Mouse (Mus musculus) heart, embryonic 15.5 days (tissue): Measurements from ENCODE around the gene Tnfrsf21. TPM values are rescaled to one million over a fixed set of nuclear protein-coding genes. Genes with fewer than 3 reads are reported as not detected.

Source experiments
- ATAC-seq: fragments of 200-750 bp; cut with Nextera tagmentation; replicated peaks from 2 replicates; pipeline ENCODE4 v1.8.0; 2017; ENCODE audit warnings: low read depth, moderate TSS enrichment; ENCODE audit not compliant: insufficient number of reproducible peaks, insufficient read depth, low FRiP score
- H3K27ac ChIP-seq: fragments of 300-500 bp; sonication (generic); 2 replicates; pipeline ENCODE4 v1.5.1; 2015; ENCODE audit warnings: mild to moderate bottlenecking, inconsistent platforms
- H3K27me3 ChIP-seq: fragments of 300-500 bp; sonication (generic); 2 replicates; pipeline ENCODE4 v1.6.1; 2015; ENCODE audit warnings: inconsistent platforms
- H3K36me3 ChIP-seq: fragments of 300-500 bp; sonication (generic); 2 replicates; pipeline ENCODE4 v1.6.1; 2015; ENCODE audit warnings: mild to moderate bottlenecking, inconsistent platforms
- H3K4me1 ChIP-seq: fragments of 300-500 bp; sonication (generic); replicated peaks from 2 replicates; pipeline ENCODE4 v1.6.1; 2015; ENCODE audit warnings: inconsistent platforms
- H3K4me2 ChIP-seq: fragments of 300-500 bp; sonication (generic); 2 replicates; pipeline ENCODE4 v1.6.1; 2015; ENCODE audit warnings: inconsistent platforms, mild to moderate bottlenecking, moderate library complexity
- H3K4me3 ChIP-seq: fragments of 300-500 bp; sonication (generic); 2 replicates; pipeline ENCODE4 v1.5.1; 2015; ENCODE audit warnings: mild to moderate bottlenecking, inconsistent platforms
- H3K9ac ChIP-seq: fragments of 300-500 bp; sonication (generic); 2 replicates; pipeline ENCODE4 v1.6.1; 2015; ENCODE audit warnings: mild to moderate bottlenecking, inconsistent platforms
- H3K9me3 ChIP-seq: fragments of 300-500 bp; sonication (generic); replicated peaks from 2 replicates; pipeline ENCODE4 v1.6.1; 2016; ENCODE audit warnings: inconsistent platforms
- WGBS: fragments of 180-500 bp; shearing (Covaris S2); methylation state at CpG from one replicate; pipeline ENCODE4 v1.1.7; 2015; ENCODE audit warnings: mixed read lengths; 5-methylcytosine and 5-hydroxymethylcytosine counted together
- polyA plus RNA-seq: library from polyadenylated mRNA; unstranded; fragments of >200 nt; fragmentation: Nextera tagmentation; extraction: Ambion mirVana; gene quantifications from 2 replicates; pipeline ENCODE4 v1.2.1, GENCODE M21; 2015

Gene Tnfrsf21
- polyA plus RNA-seq, 1 experiment from 2014 or later = 9.4 TPM

DNA sequence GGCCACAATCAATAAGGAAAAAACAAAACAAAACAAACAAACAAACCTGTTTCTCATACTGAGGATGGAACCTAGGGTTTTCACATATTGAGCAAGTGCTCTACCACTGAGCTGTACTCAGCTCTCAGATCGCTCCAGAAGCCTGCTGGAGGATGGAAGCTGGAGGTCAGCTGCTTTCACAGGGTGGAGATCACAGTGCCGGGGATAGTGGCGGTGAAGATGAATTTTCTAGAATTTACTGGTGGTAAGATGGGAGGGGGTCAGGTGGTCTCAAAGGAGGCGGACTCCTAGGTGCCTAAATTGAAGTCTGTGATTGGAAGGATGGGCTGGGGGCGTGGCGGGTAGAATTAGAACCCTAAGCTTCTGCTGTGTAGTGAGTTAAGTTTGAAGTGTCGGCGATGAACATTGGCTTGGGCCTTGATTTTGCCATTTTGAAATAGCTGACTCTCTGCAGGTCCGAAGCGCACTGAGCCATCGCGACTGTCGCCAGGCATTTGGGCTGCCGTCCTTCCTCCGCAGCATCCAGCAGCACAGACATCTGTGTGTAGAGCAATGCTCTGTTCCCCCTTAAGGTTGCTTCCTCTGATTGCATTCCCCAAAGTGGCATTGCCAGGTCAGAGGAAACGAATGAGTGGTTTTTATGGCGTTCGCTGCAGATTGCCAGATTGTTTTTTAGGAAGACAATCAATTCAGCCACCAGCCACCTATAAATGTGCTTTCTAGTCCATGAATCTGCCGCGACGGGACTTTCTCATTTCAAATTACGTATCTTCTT lies 9.7 kb downstream of the Tnfrsf21 start:
- no peaks in the 10 kb centered on the region for H3K27me3 ChIP-seq
- no peaks in the 10 kb centered on the region for H3K4me1 ChIP-seq
- ATAC-seq = no peak
- no peak overlapping the region for H3K4me2 ChIP-seq
- no peak overlapping the region for H3K9ac ChIP-seq
- H3K27ac ChIP-seq = no peak overlapping the region
- no peak overlapping the region for H3K4me3 ChIP-seq
- no peaks in the 10 kb centered on the region for H3K36me3 ChIP-seq
- H3K9me3 ChIP-seq = no peaks in the 10 kb centered on the region
- 93% methylated on average over 22 of the region's 22 CpGs for WGBS

DNA sequence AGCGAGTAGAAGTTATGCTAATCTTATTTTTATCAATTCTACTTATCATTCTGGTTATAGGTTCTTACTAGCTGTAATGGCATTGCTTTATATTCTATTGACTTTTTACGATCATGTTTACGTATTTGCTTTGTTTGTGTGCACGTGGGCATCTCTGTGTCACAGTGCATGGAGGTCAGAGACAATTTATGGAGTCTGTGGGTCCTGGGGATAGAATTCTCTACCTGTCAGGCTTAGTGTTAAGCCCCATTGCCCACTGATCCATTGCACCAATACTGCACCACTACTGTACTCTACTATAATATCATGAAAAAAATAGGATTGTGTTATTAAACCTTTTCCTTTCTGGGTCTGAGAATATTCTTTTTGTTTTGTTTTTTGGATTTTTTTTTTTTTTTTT lies 10.4 kb downstream of the Tnfrsf21 start:
- Histone ChIP-seq H3K9ac (no peak overlapping the region), H3K9me3 (no peaks in the 10 kb centered on the region), H3K4me1 (no peaks in the 10 kb centered on the region), H3K27me3 (no peaks in the 10 kb centered on the region), H3K4me3 (no peak overlapping the region), H3K27ac (no peak overlapping the region), H3K36me3 (no peaks in the 10 kb centered on the region), H3K4me2 (no peak overlapping the region)
- WGBS = 90% methylated on average over 4 of the region's 4 CpGs
- ATAC-seq = no peak

DNA sequence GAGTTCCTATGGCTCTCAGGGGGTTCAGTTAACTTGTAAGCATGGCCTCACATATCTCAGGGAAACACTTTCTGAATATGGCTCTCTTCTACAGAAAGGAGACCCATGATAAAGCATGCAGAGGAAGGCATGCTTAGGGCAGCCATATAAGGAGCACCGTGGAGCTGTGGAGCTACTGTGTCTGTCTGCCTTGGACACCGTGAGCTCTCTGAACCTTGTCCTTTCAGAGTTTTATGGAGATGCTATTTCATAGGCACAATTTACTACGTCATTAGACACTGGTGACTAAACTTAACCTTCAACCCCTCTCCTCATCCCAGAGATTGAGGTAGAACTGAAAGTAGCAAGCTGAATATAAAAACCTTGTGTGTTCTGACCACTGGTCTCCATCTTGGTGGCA lies 13.2 kb downstream of the Tnfrsf21 start:
- no peaks in the 10 kb centered on the region for H3K9me3 ChIP-seq
- no peak for ATAC-seq
- no peaks in the 10 kb centered on the region for H3K36me3 ChIP-seq
- H3K4me1 ChIP-seq = no peaks in the 10 kb centered on the region
- H3K27me3 ChIP-seq = no peaks in the 10 kb centered on the region
- H3K9ac ChIP-seq = no peak overlapping the region
- no peak overlapping the region for H3K27ac ChIP-seq
- no peak overlapping the region for H3K4me3 ChIP-seq
- 79% methylated on average over 3 of the region's 3 CpGs for WGBS
- H3K4me2 ChIP-seq = no peak overlapping the region

DNA sequence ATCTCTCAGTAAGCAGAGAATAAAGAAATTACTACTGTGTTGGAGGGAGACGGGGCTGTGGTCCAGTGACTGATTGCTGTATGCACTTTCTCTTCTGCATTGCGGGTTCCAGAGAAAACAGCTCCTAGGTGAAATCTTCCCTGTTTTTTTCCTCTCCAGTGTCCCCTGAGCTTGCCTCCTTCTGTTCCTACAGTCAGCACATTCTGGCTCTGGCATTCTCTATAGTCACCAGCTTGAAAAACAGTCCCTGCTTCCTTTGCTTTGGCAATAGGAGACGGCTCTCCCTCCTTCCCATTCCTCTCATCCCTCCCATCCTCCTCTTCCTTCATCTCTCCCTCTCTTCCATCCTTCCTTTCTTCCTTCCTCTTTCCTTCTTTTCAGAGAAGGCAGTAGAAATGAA lies 13.9 kb downstream of the Tnfrsf21 start:
- Histone ChIP-seq H3K9ac (no peak overlapping the region), H3K36me3 (no peaks in the 10 kb centered on the region), H3K27me3 (no peaks in the 10 kb centered on the region), H3K27ac (no peak overlapping the region), H3K4me3 (no peak overlapping the region), H3K4me2 (no peak overlapping the region), H3K9me3 (no peaks in the 10 kb centered on the region), H3K4me1 (no peaks in the 10 kb centered on the region)
- WGBS = 76% methylated on average over 3 of the region's 3 CpGs
- no peak for ATAC-seq

DNA sequence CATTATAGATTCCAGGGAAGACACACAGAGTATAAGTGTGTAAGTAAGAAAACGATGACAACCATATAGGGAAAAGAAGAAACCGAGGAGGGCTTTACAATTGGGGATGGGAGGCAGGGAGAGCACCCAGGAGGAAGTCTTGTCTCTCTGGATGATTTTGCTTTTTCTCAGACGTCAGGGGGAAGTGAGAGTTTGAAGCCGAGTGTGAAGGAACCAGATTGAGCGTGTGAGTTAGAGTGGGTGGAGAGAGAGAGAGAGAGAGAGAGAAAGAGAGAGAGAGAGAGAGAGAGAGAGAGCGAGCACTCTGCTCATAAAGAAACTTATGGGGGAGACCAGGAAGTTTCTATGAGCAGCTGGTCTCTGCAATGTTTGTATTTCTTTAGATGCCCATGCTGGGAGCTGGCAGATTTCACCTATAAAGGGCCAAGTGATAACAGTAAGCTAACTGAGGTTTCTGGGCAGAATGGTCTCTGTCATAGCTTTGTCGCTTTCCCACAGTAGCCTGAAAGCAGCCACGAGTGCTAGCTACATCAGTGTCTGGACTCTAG lies 16.2 kb downstream of the Tnfrsf21 start:
- Histone ChIP-seq H3K27ac (no peak overlapping the region), H3K9me3 (no peaks in the 10 kb centered on the region), H3K36me3 (no peaks in the 10 kb centered on the region), H3K4me2 (no peak overlapping the region), H3K27me3 (no peaks in the 10 kb centered on the region), H3K4me3 (no peak overlapping the region), H3K4me1 (no peaks in the 10 kb centered on the region), H3K9ac (no peak overlapping the region)
- WGBS = 66% methylated on average over 8 of the region's 8 CpGs
- no peak for ATAC-seq

DNA sequence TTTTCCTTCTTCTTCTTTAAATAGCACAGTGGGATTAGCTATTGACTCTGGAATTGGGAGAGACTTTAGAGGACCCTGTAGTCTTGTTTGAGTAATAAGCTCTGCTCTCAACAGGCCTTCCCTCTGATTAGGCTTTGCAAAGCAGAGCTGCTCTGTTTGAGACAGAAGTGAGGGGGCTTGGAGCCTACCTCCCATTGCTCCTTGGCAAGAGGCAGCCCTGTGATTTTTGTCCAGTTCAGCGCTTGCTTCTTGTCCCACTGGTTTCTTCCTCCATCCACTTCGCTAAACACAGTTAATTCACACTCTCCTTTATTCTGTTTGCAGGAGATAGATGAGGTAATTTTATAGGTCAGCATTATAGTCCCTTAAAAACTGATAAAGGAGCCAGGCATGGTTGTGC lies 19.0 kb downstream of the Tnfrsf21 start:
- WGBS = 91% methylated on average over 2 of the region's 2 CpGs
- Histone ChIP-seq H3K9me3 (no peaks in the 10 kb centered on the region), H3K9ac (no peak overlapping the region), H3K4me2 (no peak overlapping the region), H3K4me3 (no peak overlapping the region), H3K27me3 (no peaks in the 10 kb centered on the region), H3K36me3 (0 out of 2 replicates have a peak, but pooled peaks cover 4% of the 10 kb centered on the region), H3K27ac (no peak overlapping the region), H3K4me1 (no peaks in the 10 kb centered on the region)
- ATAC-seq = no peak

DNA sequence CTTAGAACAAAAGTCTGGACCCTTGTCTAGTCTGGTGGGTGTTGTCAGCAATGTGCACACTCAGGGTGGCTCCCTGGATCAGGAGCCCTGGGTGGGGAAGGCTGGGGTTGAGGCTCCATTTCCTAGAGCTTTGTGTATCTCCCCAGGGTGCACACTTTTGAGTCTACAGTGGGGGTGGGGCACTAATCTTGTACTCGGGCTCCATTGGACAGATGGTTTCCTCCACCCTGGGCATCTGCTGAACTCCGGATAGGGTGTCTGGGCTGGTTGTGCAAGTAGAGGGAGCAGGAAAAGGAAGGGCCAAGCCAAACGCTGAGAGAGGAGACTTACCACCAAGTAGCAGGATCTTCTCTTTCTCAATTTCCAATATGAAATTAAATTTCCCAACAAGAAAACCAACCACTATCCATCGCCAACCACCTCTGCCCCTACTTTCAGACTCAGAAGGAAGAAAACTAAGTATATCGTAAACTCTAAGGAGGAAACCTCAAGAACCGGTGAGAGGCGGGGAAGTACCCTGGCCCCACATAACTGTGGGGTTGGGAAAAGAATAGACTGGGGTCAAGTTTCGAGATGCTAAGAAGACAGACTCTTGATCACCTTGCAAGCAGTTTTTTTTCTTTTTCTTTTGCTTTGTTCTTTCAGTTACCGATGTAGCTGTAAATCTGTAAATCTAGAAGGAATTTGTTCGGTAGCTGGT lies 19.9 kb downstream of the Tnfrsf21 start:
- Histone ChIP-seq H3K27me3 (no peaks in the 10 kb centered on the region), H3K4me3 (no peak overlapping the region), H3K4me2 (no peak overlapping the region), H3K36me3 (0 out of 2 replicates have a peak, but pooled peaks cover 4% of the 10 kb centered on the region), H3K9me3 (no peaks in the 10 kb centered on the region), H3K4me1 (no peaks in the 10 kb centered on the region), H3K9ac (no peak overlapping the region), H3K27ac (no peak overlapping the region)
- 79% methylated on average over 10 of the region's 10 CpGs for WGBS
- no peak for ATAC-seq

DNA sequence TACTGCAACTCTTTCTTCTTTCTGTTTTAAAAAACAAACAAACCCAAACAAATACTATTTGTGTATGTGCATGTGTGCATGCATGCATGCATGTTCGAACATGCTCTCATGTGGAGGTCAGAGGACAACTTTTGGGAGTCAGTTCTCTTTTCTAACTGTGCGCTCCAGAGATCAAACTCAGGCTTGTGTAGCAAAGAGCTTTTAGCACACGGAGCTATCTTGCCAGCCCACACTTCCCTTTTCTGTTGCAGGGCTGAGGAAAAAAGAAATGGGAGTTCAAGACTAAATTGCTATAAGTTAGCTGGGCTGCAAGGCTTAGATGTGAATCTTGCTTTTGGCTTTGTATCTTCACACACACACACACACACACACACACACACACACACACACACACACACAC lies 24.2 kb downstream of the Tnfrsf21 start:
- no peaks in the 10 kb centered on the region for H3K4me1 ChIP-seq
- 0 out of 2 replicates have a peak, but pooled peaks cover 4% of the 10 kb centered on the region for H3K36me3 ChIP-seq
- ATAC-seq = no peak
- WGBS = 75% methylated on average over 3 of the region's 3 CpGs
- no peak overlapping the region for H3K27ac ChIP-seq
- no peak overlapping the region for H3K9ac ChIP-seq
- no peak overlapping the region for H3K4me2 ChIP-seq
- no peak overlapping the region for H3K4me3 ChIP-seq
- no peaks in the 10 kb centered on the region for H3K27me3 ChIP-seq
- no peaks in the 10 kb centered on the region for H3K9me3 ChIP-seq

DNA sequence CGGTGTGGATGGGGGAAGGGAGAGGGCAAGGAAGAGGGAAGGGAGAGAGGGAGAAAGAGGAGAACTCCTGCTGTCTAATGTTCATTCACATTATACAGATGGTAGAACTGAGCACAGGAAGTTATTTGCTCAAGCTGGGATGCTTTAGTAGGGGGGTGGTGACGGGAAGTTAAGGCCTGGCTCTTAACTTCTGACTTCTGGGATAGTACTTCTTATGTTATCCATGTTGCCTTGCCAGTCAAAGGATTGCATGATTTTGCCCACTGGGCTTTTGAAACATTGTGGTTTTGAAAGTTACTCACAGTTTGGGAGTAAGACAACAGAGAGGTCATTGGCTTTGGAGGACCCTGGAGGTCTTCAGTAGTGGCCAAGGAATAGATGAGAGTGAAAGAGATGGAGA lies 34.3 kb downstream of the Tnfrsf21 start:
- no peaks in the 10 kb centered on the region for H3K4me1 ChIP-seq
- no peak for ATAC-seq
- H3K4me3 ChIP-seq = no peak overlapping the region
- no peak overlapping the region for H3K4me2 ChIP-seq
- no peak overlapping the region for H3K27ac ChIP-seq
- no peaks in the 10 kb centered on the region for H3K36me3 ChIP-seq
- no peaks in the 10 kb centered on the region for H3K9me3 ChIP-seq
- 82% methylated on average over 2 of the region's 2 CpGs for WGBS
- no peak overlapping the region for H3K9ac ChIP-seq
- no peaks in the 10 kb centered on the region for H3K27me3 ChIP-seq

DNA sequence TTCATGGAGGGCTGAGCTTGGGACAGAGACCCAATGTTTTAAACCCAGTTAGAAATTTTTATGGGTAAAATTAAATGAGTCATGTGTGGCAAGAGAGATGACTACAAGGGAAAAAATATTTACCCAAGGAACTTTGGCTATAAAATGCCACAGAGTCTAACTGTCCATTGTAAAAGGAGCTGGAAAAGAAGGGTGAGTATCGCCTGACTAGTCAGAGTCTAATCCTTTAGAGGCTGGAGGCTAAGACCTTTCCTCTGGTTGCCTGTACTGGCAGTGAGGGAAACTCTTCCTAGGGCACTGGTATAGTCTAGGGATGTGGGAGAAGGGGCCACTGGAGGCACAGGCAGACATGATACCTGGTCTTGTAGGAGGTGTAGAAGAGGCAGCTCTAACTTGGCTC lies 36.4 kb downstream of the Tnfrsf21 start:
- Histone ChIP-seq H3K9ac (no peak overlapping the region), H3K27me3 (no peaks in the 10 kb centered on the region), H3K9me3 (no peaks in the 10 kb centered on the region), H3K4me3 (no peak overlapping the region), H3K4me2 (no peak overlapping the region), H3K36me3 (no peaks in the 10 kb centered on the region), H3K27ac (no peak overlapping the region), H3K4me1 (no peaks in the 10 kb centered on the region)
- no peak for ATAC-seq
- WGBS = 88% methylated on average over 1 of the region's 1 CpGs

DNA sequence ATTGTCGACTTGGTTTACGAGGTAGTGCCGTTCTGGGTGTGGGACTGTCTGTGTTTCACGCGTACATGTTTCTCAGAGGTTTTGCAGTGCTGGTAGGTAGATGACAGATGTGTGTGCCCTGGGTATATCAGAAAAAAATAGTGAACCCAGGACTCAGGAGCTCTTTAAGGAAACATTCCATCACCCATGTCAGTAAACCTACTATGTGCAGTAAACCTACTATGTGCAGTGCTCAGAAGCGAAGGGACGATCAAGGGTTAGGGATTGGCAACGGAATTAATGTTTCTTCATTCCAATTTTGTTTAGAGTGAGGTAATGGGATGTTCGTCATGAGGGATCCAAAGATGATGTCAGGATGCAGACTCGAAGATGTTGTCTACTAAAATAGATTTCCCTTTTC lies 37.6 kb downstream of the Tnfrsf21 start:
- no peaks in the 10 kb centered on the region for H3K36me3 ChIP-seq
- no peak overlapping the region for H3K4me2 ChIP-seq
- no peak overlapping the region for H3K9ac ChIP-seq
- no peaks in the 10 kb centered on the region for H3K27me3 ChIP-seq
- no peak overlapping the region for H3K4me3 ChIP-seq
- 0 out of 2 replicates have a peak, but pooled peaks cover 3% of the 10 kb centered on the region for H3K4me1 ChIP-seq
- 88% methylated on average over 10 of the region's 10 CpGs for WGBS
- no peak for ATAC-seq
- H3K27ac ChIP-seq = no peak overlapping the region
- H3K9me3 ChIP-seq = no peaks in the 10 kb centered on the region
